In genomic region chr10:66819517-66819916, GRCm38 (mm10) we compare ENCODE assay signal across 21 mouse cellular contexts.
DNase-seq lines count a peak whose midpoint lies in the region; ATAC-seq and TF ChIP-seq lines count a peak whose summit lies in the region.
"Had no signal": no experiment of that assay in that cellular context is flagged by ENCODE, and none has a peak within 500 bp of the region (broad histone marks: within the 10 kb centered on the region; RNA-seq: fewer than 3 reads in every experiment).

No protein-coding gene starts in this region.

- TF ChIP-seq POLR2A in myocyte (IDR thresholded peaks at IDR 0.05; ENCODE audit: insufficient read length, low read depth): no peak

- DNase-seq in heart, postnatal 25 days (ENCODE audit: low spot score): no peak
- no peak for DNase-seq in limb, embryonic 10.5 days (ENCODE audit: low spot score)
- DNase-seq in lung, postnatal 14 days: no peak
- DNase-seq: adrenal gland, adult 8-10 months; cerebellum, adult 11-12 months; cerebellum, adult 9-10 months; cerebellum, postnatal 25 days; gastrocnemius, postnatal 36 days; heart, adult 2 months; kidney, adult 8-10 months had no signal

- ATAC-seq in heart, embryonic 14.5 days (ENCODE audit: insufficient number of reproducible peaks, insufficient read depth, low FRiP score, low read depth): no peak
- ATAC-seq in limb, embryonic 12.5 days (ENCODE audit: insufficient number of reproducible peaks, insufficient read depth, low FRiP score, low TSS enrichment, low read depth): 0 out of 2 replicates have a peak, but pooled peaks have one; percentile 34
- ATAC-seq in embryonic facial prominence, embryonic 15.5 days (ENCODE audit: insufficient number of reproducible peaks, low FRiP score, low TSS enrichment, low read depth): 0 out of 2 replicates have a peak, but pooled peaks have one; percentile 40
- ATAC-seq: CD4-positive, CD25-positive, alpha-beta regulatory T cell, adult 4 months; forebrain, embryonic 15.5 days; inflammation-experienced regulatory T-cells, adult 6 months; intestine, postnatal 0 days had no signal

- no peaks in the 10 kb centered on the region for H3K27me3 ChIP-seq in heart, embryonic 14.5 days (ENCODE audit: control insufficient read depth, insufficient read depth, low read length)
- peaks cover 12% of the 10 kb centered on the region for H3K27me3 ChIP-seq in limb, embryonic 12.5 days
- peaks cover 13% of the 10 kb centered on the region for H3K27me3 ChIP-seq in limb, embryonic 10.5 days (ENCODE audit: low read depth, poor library complexity, severe bottlenecking)
- H3K27me3 ChIP-seq in embryonic facial prominence, embryonic 15.5 days: no peaks in the 10 kb centered on the region
- no peaks in the 10 kb centered on the region for H3K27me3 ChIP-seq in myocyte (ENCODE audit: control insufficient read depth, insufficient read depth, insufficient read length)
- H3K27me3 ChIP-seq: forebrain, embryonic 15.5 days; hindbrain, embryonic 15.5 days had no signal

- peak overlapping the region; percentile 27; the same call in 1 of the 2 replicates for H3K4me2 ChIP-seq in heart, embryonic 14.5 days (ENCODE audit: low read length)
- no peak overlapping the region for H3K4me2 ChIP-seq in limb, embryonic 12.5 days
- no peak overlapping the region for H3K4me2 ChIP-seq in embryonic facial prominence, embryonic 15.5 days (replicated peaks)
- no peak overlapping the region for H3K4me2 ChIP-seq in myocyte (ENCODE audit: low read depth)
- H3K4me2 ChIP-seq: forebrain, embryonic 15.5 days; heart, embryonic 12.5 days; hindbrain, embryonic 15.5 days had no signal

- intact Hi-C loops in heart, postnatal 25 days (cut with DNase I): no loop called here

- H3K9ac ChIP-seq in heart, embryonic 14.5 days (ENCODE audit: low read length): no peak overlapping the region
- H3K9ac ChIP-seq in limb, embryonic 12.5 days (replicated peaks): no peak overlapping the region
- H3K9ac ChIP-seq in embryonic facial prominence, embryonic 15.5 days: no peak overlapping the region
- H3K9ac ChIP-seq: forebrain, embryonic 15.5 days; heart, embryonic 12.5 days; hindbrain, embryonic 15.5 days had no signal

- WGBS in heart, embryonic 14.5 days: 70% methylated on average over 8 of the region's 8 CpGs
- 80% methylated on average over 8 of the region's 8 CpGs for WGBS in limb, embryonic 12.5 days
- 92% methylated on average over 8 of the region's 8 CpGs for WGBS in limb, embryonic 10.5 days
- 78% methylated on average over 8 of the region's 8 CpGs for WGBS in embryonic facial prominence, embryonic 15.5 days

- H3K27ac ChIP-seq in heart, embryonic 14.5 days (replicated peaks in 1 of 2; ENCODE audit: control insufficient read depth in 1 of 2, insufficient read depth in 1 of 2, low read depth in 2 of 2, low read length in 2 of 2): no peak overlapping the region
- H3K27ac ChIP-seq in limb, embryonic 12.5 days: no peak overlapping the region
- H3K27ac ChIP-seq in limb, embryonic 10.5 days: no peak overlapping the region
- no peak overlapping the region for H3K27ac ChIP-seq in embryonic facial prominence, embryonic 15.5 days (replicated peaks)
- H3K27ac ChIP-seq: forebrain, embryonic 15.5 days; heart, adult 2 months; hindbrain, embryonic 15.5 days had no signal

- H3ac ChIP-seq in myocyte (ENCODE audit: control insufficient read depth, insufficient read length): no peak overlapping the region

- no peaks in the 10 kb centered on the region for H3K9me3 ChIP-seq in heart, embryonic 14.5 days (ENCODE audit: control insufficient read depth, low read length)
- H3K9me3 ChIP-seq in limb, embryonic 12.5 days: no peaks in the 10 kb centered on the region
- H3K9me3 ChIP-seq in limb, embryonic 10.5 days (replicated peaks): no peaks in the 10 kb centered on the region
- H3K9me3 ChIP-seq in embryonic facial prominence, embryonic 15.5 days (replicated peaks): no peaks in the 10 kb centered on the region
- H3K9me3 ChIP-seq: forebrain, embryonic 15.5 days; G1E; hindbrain, embryonic 15.5 days had no signal

- H3K36me3 ChIP-seq in heart, embryonic 14.5 days (ENCODE audit: control insufficient read depth, insufficient read depth, low read length): no peaks in the 10 kb centered on the region
- H3K36me3 ChIP-seq in limb, embryonic 12.5 days: no peaks in the 10 kb centered on the region
- H3K36me3 ChIP-seq in limb, embryonic 10.5 days: no peaks in the 10 kb centered on the region
- H3K36me3 ChIP-seq in embryonic facial prominence, embryonic 15.5 days: no peaks in the 10 kb centered on the region
- H3K36me3 ChIP-seq in myocyte (ENCODE audit: control insufficient read depth, insufficient read depth): no peaks in the 10 kb centered on the region
- H3K36me3 ChIP-seq: forebrain, embryonic 15.5 days; G1E; heart, embryonic 12.5 days; hindbrain, embryonic 15.5 days had no signal

- H3K4me1 ChIP-seq in heart, embryonic 14.5 days (ENCODE audit: control insufficient read depth in 2 of 2, insufficient read depth in 2 of 2, low read length in 2 of 2): peaks cover 5% of the 10 kb centered on the region in 2 experiments; a peak in 2 of 4 replicates
- 0 out of 2 replicates have a peak, but pooled peaks cover 6% of the 10 kb centered on the region for H3K4me1 ChIP-seq in limb, embryonic 12.5 days (replicated peaks)
- no peaks in the 10 kb centered on the region for H3K4me1 ChIP-seq in limb, embryonic 10.5 days
- peaks cover 5% of the 10 kb centered on the region for H3K4me1 ChIP-seq in embryonic facial prominence, embryonic 15.5 days
- H3K4me1 ChIP-seq: hindbrain, embryonic 15.5 days had no signal

- H3K79me2 ChIP-seq in myocyte (ENCODE audit: control insufficient read depth, insufficient read depth): no peaks in the 10 kb centered on the region

- H3K4me3 ChIP-seq in heart, embryonic 14.5 days (ENCODE audit: control insufficient read depth in 1 of 2, insufficient read depth in 1 of 2, low read depth in 1 of 2, low read length in 2 of 2): no peak overlapping the region
- no peak overlapping the region for H3K4me3 ChIP-seq in limb, embryonic 12.5 days (replicated peaks)
- H3K4me3 ChIP-seq in limb, embryonic 10.5 days: no peak overlapping the region
- H3K4me3 ChIP-seq in embryonic facial prominence, embryonic 15.5 days (replicated peaks): no peak overlapping the region
- H3K4me3 ChIP-seq in myocyte: no peak overlapping the region
- H3K4me3 ChIP-seq: forebrain, embryonic 15.5 days; heart, adult 2 months; heart, embryonic 12.5 days; hindbrain, embryonic 15.5 days had no signal

TF ChIP-seq in myocyte, 11 proteins besides CTCF, POLR2A, EP300 and RAD21:
- TF ChIP-seq TCF12 (IDR thresholded peaks at IDR 0.05; ENCODE audit: insufficient read depth, poor library complexity, severe bottlenecking) (peak; percentile 91), TCF3 (IDR thresholded peaks at IDR 0.05; ENCODE audit: insufficient read length, low read depth) (peak; percentile 94), MYOD1 (IDR thresholded peaks at IDR 0.05; ENCODE audit: control insufficient read depth in 1 of 3, insufficient read length in 2 of 3, low read depth in 2 of 3) (peak; percentile 92 to 100 (median 99)), POLR2AphosphoS2 (IDR thresholded peaks at IDR 0.05; ENCODE audit: insufficient read length, low read depth) (no peak), MYOG (IDR thresholded peaks at IDR 0.05; ENCODE audit: control insufficient read depth in 1 of 3, insufficient read depth in 1 of 3, insufficient read length in 2 of 3, low read depth in 2 of 3) (peak; percentile 85 to 95 (median 91))
